Mouse (Mus musculus) ES-E14 (cell line): ENCODE data around the gene Fam222b.

Experiments
- CHD2 ChIP-seq: IDR thresholded peaks from 2 replicates; pipeline ENCODE4 v1.6.1; 2014; ENCODE audit warnings: mild to moderate bottlenecking, low read depth, low read length, inconsistent platforms
- HCFC1 ChIP-seq: IDR thresholded peaks from 2 replicates; pipeline ENCODE4 v1.6.1; 2012; ENCODE audit warnings: low read length, inconsistent platforms, borderline replicate concordance; ENCODE audit not compliant: insufficient read depth
- ZC3H11A ChIP-seq: IDR thresholded peaks from 2 replicates; pipeline ENCODE4 v1.6.1; 2012; ENCODE audit warnings: low read depth, mild to moderate bottlenecking, inconsistent platforms, low read length, borderline replicate concordance

DNA sequence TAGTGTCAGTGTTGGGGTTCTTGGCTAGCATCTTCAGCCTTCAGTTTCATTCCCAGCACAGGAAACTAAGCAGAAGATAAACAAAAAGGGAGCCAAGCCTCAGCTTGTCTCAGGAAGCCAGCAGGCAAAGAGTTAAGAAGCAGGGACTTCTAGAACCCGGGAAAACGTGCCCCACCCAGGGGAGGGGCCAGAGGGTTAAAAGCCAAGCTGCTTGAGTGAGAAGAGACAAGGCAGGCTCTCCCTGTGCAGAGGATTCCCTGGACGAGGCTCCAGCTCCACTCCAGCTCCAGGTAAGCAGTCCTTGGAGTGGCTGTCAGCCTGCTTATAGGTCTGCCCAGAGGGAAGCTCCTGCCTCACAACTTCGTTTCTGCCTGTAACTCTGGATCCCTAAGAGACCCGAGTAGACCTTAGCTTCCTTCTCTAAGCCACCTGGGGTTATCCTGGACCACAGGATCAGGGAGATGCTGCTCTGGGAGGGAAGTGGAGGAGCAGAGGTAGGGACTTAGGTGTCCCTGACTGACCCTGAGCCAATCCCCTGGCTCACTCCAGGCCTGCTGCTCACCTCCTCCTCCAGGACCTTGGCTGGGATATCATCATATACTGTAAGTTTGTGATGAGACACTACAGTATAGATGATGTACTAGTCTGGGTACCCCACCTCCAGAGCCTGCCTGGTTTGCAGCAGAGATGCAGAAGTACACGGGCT lies 21.9 kb upstream of the Fam222b start:
- TF ChIP-seq ZC3H11A (no peak), HCFC1 (no peak), CHD2 (no peak)
